Mouse (Mus musculus): Measurements from ENCODE around the gene Hps4.

GRCm38 (mm10) chr5:112355493-112355892 is 12.6 kb downstream of the Hps4 start:
- TF ChIP-seq POLR2A (IDR thresholded peaks at IDR 0.05; ENCODE audit: borderline replicate concordance, low read depth, low read length) (no peak), CTCF (IDR thresholded peaks at IDR 0.05; ENCODE audit: low read depth, low read length) (no peak)

Measured in bone marrow macrophage, adult 2 months (primary cell).